Mouse (Mus musculus) embryonic facial prominence, embryonic 11.5 days (tissue): ENCODE data around the gene Zswim4. TPM values are rescaled to one million over a fixed set of nuclear protein-coding genes. Genes with fewer than 3 reads are reported as not detected.

Experiments
- ATAC-seq: fragments of 200-750 bp; cut with Nextera tagmentation; replicated peaks from 2 replicates; pipeline ENCODE4 v1.8.0; 2017; ENCODE audit warnings: low read depth; ENCODE audit not compliant: insufficient number of reproducible peaks, low FRiP score, low TSS enrichment
- DNase-seq: peaks from one replicate; pipeline ENCODE4 v3.0.0-alpha.2; 2015; ENCODE audit warnings: low spot score
- H3K27ac ChIP-seq: fragments of 300-500 bp; sonication (generic); replicated peaks from 2 replicates; pipeline ENCODE4 v1.5.1; 2014; ENCODE audit warnings: mild to moderate bottlenecking, low read depth, low read length, control low read depth
- H3K27me3 ChIP-seq: fragments of 300-500 bp; sonication (generic); 2 replicates; pipeline ENCODE4 v1.6.1; 2014; ENCODE audit warnings: mild to moderate bottlenecking, low read length, moderate library complexity, mixed read lengths; ENCODE audit not compliant: control insufficient read depth, insufficient read depth
- H3K36me3 ChIP-seq: fragments of 300-500 bp; sonication (generic); replicated peaks from 2 replicates; pipeline ENCODE4 v1.6.1; 2014; ENCODE audit warnings: low read depth, mild to moderate bottlenecking, low read length, moderate library complexity, mixed read lengths; ENCODE audit not compliant: control insufficient read depth, insufficient read depth
- H3K4me1 ChIP-seq: fragments of 300-500 bp; sonication (generic); 2 replicates; pipeline ENCODE4 v1.6.1; 2014; ENCODE audit warnings: low read length, mixed read lengths; ENCODE audit not compliant: control insufficient read depth, insufficient read depth
- H3K4me2 ChIP-seq: fragments of 300-500 bp; sonication (generic); 2 replicates; pipeline ENCODE4 v1.6.1; 2014; ENCODE audit warnings: low read depth, mild to moderate bottlenecking, control low read depth, low read length, moderate library complexity
- H3K4me3 ChIP-seq: fragments of 300-500 bp; sonication (generic); 2 replicates; pipeline ENCODE4 v1.5.1; 2014; ENCODE audit warnings: low read depth, low read length, control low read depth
- H3K9ac ChIP-seq: fragments of 300-500 bp; sonication (generic); replicated peaks from 2 replicates; pipeline ENCODE4 v1.6.1; 2014; ENCODE audit warnings: mild to moderate bottlenecking, control low read depth, low read length
- H3K9me3 ChIP-seq: fragments of 300-500 bp; sonication (generic); replicated peaks from 2 replicates; pipeline ENCODE4 v1.6.1; 2016; ENCODE audit warnings: mild to moderate bottlenecking, low read length, inconsistent platforms, mixed read lengths; ENCODE audit not compliant: control insufficient read depth
- WGBS: fragments of 180-500 bp; shearing (Covaris S2); extraction: QIAGEN DNeasy Blood & Tissue Kit; methylation state at CpG from one replicate; pipeline ENCODE4 v1.1.7; 2014; 5-methylcytosine and 5-hydroxymethylcytosine counted together
- polyA plus RNA-seq: library from polyadenylated mRNA; unstranded; fragments of >200 nt; fragmentation: Nextera tagmentation; extraction: Ambion mirVana; gene quantifications from 2 replicates; pipeline ENCODE4 v1.2.1, GENCODE M21; 2014

The Zswim4 gene
- polyA plus RNA-seq, 1 experiment from 2014 or later = 15.3 TPM

- 88% methylated on average over 7 of the region's 7 CpGs for WGBS
- Histone ChIP-seq H3K27ac (no peak overlapping the region), H3K4me3 (no peak overlapping the region), H3K27me3 (no peaks in the 10 kb centered on the region), H3K4me1 (no peaks in the 10 kb centered on the region), H3K9me3 (no peaks in the 10 kb centered on the region), H3K4me2 (no peak overlapping the region), H3K9ac (no peak overlapping the region), H3K36me3 (peaks cover 17% of the 10 kb centered on the region)
- DNase-seq (no peak), ATAC-seq (no peak)
These were observed 16.8 kb downstream of the Zswim4 start for GRCm38 (mm10) chr8:84220105-84220504.

- WGBS = 87% methylated on average over 5 of the region's 5 CpGs
- DNase-seq (no peak), ATAC-seq (no peak)
- no peak overlapping the region for H3K4me3 ChIP-seq
- H3K27me3 ChIP-seq = no peaks in the 10 kb centered on the region
- no peak overlapping the region for H3K4me2 ChIP-seq
- H3K36me3 ChIP-seq = peaks cover 19% of the 10 kb centered on the region
- H3K27ac ChIP-seq = no peak overlapping the region
- no peak overlapping the region for H3K9ac ChIP-seq
- no peaks in the 10 kb centered on the region for H3K9me3 ChIP-seq
- no peaks in the 10 kb centered on the region for H3K4me1 ChIP-seq
These were observed 18.7 kb downstream of the Zswim4 start for GRCm38 (mm10) chr8:84218143-84218542.

- DNase-seq (no peak), ATAC-seq (no peak)
- H3K36me3 ChIP-seq = peaks cover 21% of the 10 kb centered on the region
- no peaks in the 10 kb centered on the region for H3K9me3 ChIP-seq
- WGBS = 88% methylated on average over 11 of the region's 11 CpGs
- H3K4me2 ChIP-seq = no peak overlapping the region
- no peak overlapping the region for H3K27ac ChIP-seq
- no peaks in the 10 kb centered on the region for H3K27me3 ChIP-seq
- H3K9ac ChIP-seq = no peak overlapping the region
- no peak overlapping the region for H3K4me3 ChIP-seq
- H3K4me1 ChIP-seq = no peaks in the 10 kb centered on the region
These were observed 19.6 kb downstream of the Zswim4 start for GRCm38 (mm10) chr8:84217206-84217605.

GRCm38 (mm10) chr8:84213277-84213676 is 23.6 kb downstream of the Zswim4 start:
- ATAC-seq (no peak), DNase-seq (no peak)
- Histone ChIP-seq H3K27ac (no peak overlapping the region), H3K4me3 (no peak overlapping the region), H3K36me3 (peaks cover 21% of the 10 kb centered on the region), H3K9me3 (no peaks in the 10 kb centered on the region), H3K9ac (no peak overlapping the region), H3K4me2 (no peak overlapping the region), H3K4me1 (no peaks in the 10 kb centered on the region), H3K27me3 (no peaks in the 10 kb centered on the region)
- WGBS = 82% methylated on average over 4 of the region's 4 CpGs

- Histone ChIP-seq H3K4me2 (no peak overlapping the region), H3K27ac (no peak overlapping the region), H3K9me3 (no peaks in the 10 kb centered on the region), H3K9ac (no peak overlapping the region), H3K4me1 (no peaks in the 10 kb centered on the region; the same call in 1 of the 2 replicates), H3K4me3 (no peak overlapping the region), H3K36me3 (peaks cover 16% of the 10 kb centered on the region), H3K27me3 (no peaks in the 10 kb centered on the region)
- ATAC-seq (no peak), DNase-seq (no peak)
- WGBS = 93% methylated on average over 31 of the region's 31 CpGs
These were observed 24.8 kb downstream of the Zswim4 start for GRCm38 (mm10) chr8:84211881-84212563.

- no peak overlapping the region for H3K4me2 ChIP-seq
- no peaks in the 10 kb centered on the region for H3K9me3 ChIP-seq
- H3K27ac ChIP-seq = no peak overlapping the region
- H3K4me3 ChIP-seq = no peak overlapping the region
- no peaks in the 10 kb centered on the region; the same call in 1 of the 2 replicates for H3K4me1 ChIP-seq
- no peak overlapping the region for H3K9ac ChIP-seq
- 94% methylated on average over 3 of the region's 3 CpGs for WGBS
- DNase-seq = no peak
- no peak for ATAC-seq
- no peaks in the 10 kb centered on the region for H3K27me3 ChIP-seq
- H3K36me3 ChIP-seq = peaks cover 16% of the 10 kb centered on the region
These were observed 25.7 kb downstream of the Zswim4 start for GRCm38 (mm10) chr8:84211202-84211601.

GRCm38 (mm10) chr8:84210167-84210791 is 26.6 kb downstream of the Zswim4 start:
- Histone ChIP-seq H3K36me3 (peaks cover 16% of the 10 kb centered on the region), H3K27me3 (no peaks in the 10 kb centered on the region), H3K4me1 (no peaks in the 10 kb centered on the region; the same call in 1 of the 2 replicates), H3K9ac (no peak overlapping the region), H3K27ac (no peak overlapping the region), H3K4me3 (no peak overlapping the region), H3K9me3 (no peaks in the 10 kb centered on the region), H3K4me2 (no peak overlapping the region)
- ATAC-seq (no peak), DNase-seq (peak; percentile 86)
- 57% methylated on average over 34 of the region's 34 CpGs for WGBS
